Mouse (Mus musculus): ENCODE measurements at regions not wholly inside any gene's neighbourhood (a gene's known extent, or its start where the extent isn't known, plus 50 kb on each side); places are given as distances from the start of the nearest gene placed in this dataset.

- Histone ChIP-seq H3K27me3 (ENCODE audit: control insufficient read depth, insufficient read depth, low read length, poor library complexity, severe bottlenecking) (no peaks in the 10 kb centered on the region), H3K36me3 (ENCODE audit: control insufficient read depth, insufficient read depth, low read length, poor library complexity, severe bottlenecking) (no peaks in the 10 kb centered on the region)
- no peak for DNase-seq (ENCODE audit: low read depth, low spot score)
Measured at GRCm38 (mm10) chr1:90282367-90282766, 78.6 kb downstream of the Ackr3 start.

DNA sequence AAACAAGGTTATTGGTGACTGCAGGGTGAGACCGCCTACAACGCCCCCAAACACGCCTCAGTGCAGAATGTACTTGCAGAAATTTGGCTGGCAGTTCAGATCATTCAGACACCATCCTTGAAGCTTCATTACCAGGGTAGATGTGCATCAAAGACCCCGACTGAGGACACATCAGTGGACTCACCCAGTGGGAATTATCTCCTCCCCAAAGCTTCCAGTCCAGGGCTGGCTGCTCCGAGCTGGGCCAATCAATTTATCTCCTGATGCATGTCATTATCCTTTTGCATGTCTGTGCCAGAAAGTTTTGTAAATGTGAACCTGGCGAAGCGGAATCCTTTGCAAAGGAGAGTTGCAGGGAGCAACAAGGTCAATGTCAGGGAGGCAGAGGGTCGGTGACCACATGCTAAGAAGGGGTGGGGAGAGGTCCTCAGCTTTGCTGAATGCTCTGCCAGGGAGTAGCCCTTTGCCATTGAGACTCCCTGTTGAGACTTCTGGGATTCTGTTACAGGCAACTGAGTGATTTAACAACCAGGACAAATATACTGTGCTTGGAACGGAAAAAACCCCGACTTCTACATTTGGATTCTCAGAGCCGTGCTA, 79.5 kb downstream of the Ackr3 start:
- no peaks in the 10 kb centered on the region for H3K36me3 ChIP-seq (ENCODE audit: control insufficient read depth, insufficient read depth, low read length, poor library complexity, severe bottlenecking)
- no peak for DNase-seq (ENCODE audit: low read depth, low spot score)
- no peaks in the 10 kb centered on the region for H3K27me3 ChIP-seq (ENCODE audit: control insufficient read depth, insufficient read depth, low read length, poor library complexity, severe bottlenecking)

- Histone ChIP-seq H3K27me3 (ENCODE audit: control insufficient read depth, insufficient read depth, low read length, poor library complexity, severe bottlenecking) (no peaks in the 10 kb centered on the region), H3K36me3 (ENCODE audit: control insufficient read depth, insufficient read depth, low read length, poor library complexity, severe bottlenecking) (no peaks in the 10 kb centered on the region)
- no peak for DNase-seq (ENCODE audit: low read depth, low spot score)
Measured at GRCm38 (mm10) chr1:90283912-90284636, 80.3 kb downstream of the Ackr3 start.

- Histone ChIP-seq H3K36me3 (ENCODE audit: control insufficient read depth, insufficient read depth, low read length, poor library complexity, severe bottlenecking) (no peaks in the 10 kb centered on the region), H3K27me3 (ENCODE audit: control insufficient read depth, insufficient read depth, low read length, poor library complexity, severe bottlenecking) (no peaks in the 10 kb centered on the region)
- no peak for DNase-seq (ENCODE audit: low read depth, low spot score)
Measured at GRCm38 (mm10) chr1:90285318-90285717, 81.5 kb downstream of the Ackr3 start.

DNA sequence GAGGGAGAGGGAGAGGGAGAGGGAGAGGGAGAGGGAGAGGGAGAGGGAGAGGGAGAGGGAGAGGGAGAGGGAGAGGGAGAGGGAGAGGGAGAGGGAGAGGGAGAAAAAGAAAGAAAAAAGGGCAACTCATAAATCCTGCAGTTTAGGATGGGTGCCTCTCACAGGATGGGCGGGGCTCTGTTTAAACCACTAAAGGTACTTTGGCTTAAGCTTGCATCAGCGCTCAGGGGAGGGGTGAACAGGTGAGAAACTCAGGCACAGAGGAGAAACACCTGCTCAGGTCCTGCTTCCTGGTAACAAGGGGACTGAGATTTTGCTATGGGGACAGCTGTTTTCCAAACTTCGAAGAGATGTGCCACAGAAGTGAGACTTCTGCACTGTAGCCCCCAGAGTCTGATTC, 83.5 kb downstream of the Ackr3 start:
- no peak for DNase-seq (ENCODE audit: low read depth, low spot score)
- no peaks in the 10 kb centered on the region for H3K27me3 ChIP-seq (ENCODE audit: control insufficient read depth, insufficient read depth, low read length, poor library complexity, severe bottlenecking)
- H3K36me3 ChIP-seq (ENCODE audit: control insufficient read depth, insufficient read depth, low read length, poor library complexity, severe bottlenecking) = no peaks in the 10 kb centered on the region

- H3K36me3 ChIP-seq (ENCODE audit: control insufficient read depth, insufficient read depth, low read length, poor library complexity, severe bottlenecking) = no peaks in the 10 kb centered on the region
- H3K27me3 ChIP-seq (ENCODE audit: control insufficient read depth, insufficient read depth, low read length, poor library complexity, severe bottlenecking) = no peaks in the 10 kb centered on the region
- no peak for DNase-seq (ENCODE audit: low read depth, low spot score)
Measured at GRCm38 (mm10) chr1:90288892-90289731, 85.3 kb downstream of the Ackr3 start.

- Histone ChIP-seq H3K36me3 (ENCODE audit: control insufficient read depth, insufficient read depth, low read length, poor library complexity, severe bottlenecking) (no peaks in the 10 kb centered on the region), H3K27me3 (ENCODE audit: control insufficient read depth, insufficient read depth, low read length, poor library complexity, severe bottlenecking) (no peaks in the 10 kb centered on the region)
- no peak for DNase-seq (ENCODE audit: low read depth, low spot score)
Measured at GRCm38 (mm10) chr1:90289732-90290215, 86.0 kb downstream of the Ackr3 start.

DNA sequence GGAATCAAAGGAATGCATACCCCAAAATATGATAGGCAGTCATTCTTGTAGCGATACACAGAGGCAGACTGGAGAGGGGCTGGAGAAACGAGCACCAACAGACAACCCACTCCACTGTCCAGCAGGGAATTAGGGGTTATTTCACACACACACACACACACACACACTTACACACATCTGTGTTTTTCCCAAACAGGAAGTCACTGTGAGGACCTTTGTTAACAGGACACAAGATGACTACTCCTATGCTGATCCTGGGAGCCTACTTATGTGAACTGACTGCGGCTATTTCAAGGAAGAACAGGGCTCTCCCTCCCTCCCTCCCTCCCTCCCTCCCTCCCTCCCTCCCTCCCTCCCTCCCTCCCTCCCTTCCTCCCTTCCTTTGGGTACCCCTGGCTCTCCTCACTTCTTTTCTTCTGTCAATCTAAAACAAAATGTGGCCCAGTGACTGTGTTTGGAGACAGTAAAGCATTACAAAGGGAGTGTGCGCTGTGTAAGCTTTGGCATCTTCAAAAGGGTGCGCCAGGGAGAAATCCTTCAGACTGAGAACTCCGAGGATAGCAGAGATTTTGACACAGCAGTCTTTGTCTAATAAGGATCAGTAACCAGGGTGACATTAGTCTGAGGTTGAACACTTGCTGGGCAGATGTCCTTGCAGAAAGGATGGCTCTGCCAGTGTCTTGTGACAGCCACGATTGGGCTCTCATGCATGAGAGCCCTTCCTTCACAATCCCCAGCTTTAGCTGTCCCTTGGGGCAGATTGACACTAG, 86.8 kb downstream of the Ackr3 start:
- H3K36me3 ChIP-seq (ENCODE audit: control insufficient read depth, insufficient read depth, low read length, poor library complexity, severe bottlenecking) = no peaks in the 10 kb centered on the region

GRCm38 (mm10) chr1:90291256-90291655, 87.5 kb downstream of the Ackr3 start:
- DNase-seq (ENCODE audit: low read depth, low spot score) = no peak
- Histone ChIP-seq H3K36me3 (ENCODE audit: control insufficient read depth, insufficient read depth, low read length, poor library complexity, severe bottlenecking) (no peaks in the 10 kb centered on the region), H3K27me3 (ENCODE audit: control insufficient read depth, insufficient read depth, low read length, poor library complexity, severe bottlenecking) (no peaks in the 10 kb centered on the region)

More for the DNA sequence above, 86.8 kb downstream of the Ackr3 start:
- no peaks in the 10 kb centered on the region for H3K27me3 ChIP-seq (ENCODE audit: control insufficient read depth, insufficient read depth, low read length, poor library complexity, severe bottlenecking)
- DNase-seq (ENCODE audit: low read depth, low spot score) = no peak

DNA sequence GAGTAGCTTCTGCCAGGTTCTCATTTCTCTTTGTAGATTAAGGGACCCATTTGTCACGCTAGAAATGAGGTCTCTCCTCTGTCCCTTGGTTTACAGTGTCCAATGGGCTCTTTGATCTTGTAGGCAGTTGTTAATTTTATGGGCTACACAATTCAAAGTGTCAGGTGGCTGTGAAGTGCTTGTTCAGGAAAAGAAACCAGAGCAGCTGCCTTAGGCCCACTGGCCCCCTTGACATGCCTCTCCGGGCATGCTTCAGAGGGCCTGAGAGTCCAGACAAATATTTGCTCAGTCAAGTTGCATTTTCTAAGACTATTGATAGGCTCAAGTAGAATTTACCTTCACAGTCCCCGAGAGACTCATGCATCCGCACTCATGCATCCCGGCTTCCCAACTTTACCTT, 94.0 kb downstream of the Ackr3 start:
- DNase-seq (ENCODE audit: low read depth, low spot score) = no peak
- H3K36me3 ChIP-seq (ENCODE audit: control insufficient read depth, insufficient read depth, low read length, poor library complexity, severe bottlenecking) = no peaks in the 10 kb centered on the region
- no peaks in the 10 kb centered on the region for H3K27me3 ChIP-seq (ENCODE audit: control insufficient read depth, insufficient read depth, low read length, poor library complexity, severe bottlenecking)

GRCm38 (mm10) chr1:90300229-90300628, 96.4 kb downstream of the Ackr3 start:
- Histone ChIP-seq H3K36me3 (ENCODE audit: control insufficient read depth, insufficient read depth, low read length, poor library complexity, severe bottlenecking) (no peaks in the 10 kb centered on the region), H3K27me3 (ENCODE audit: control insufficient read depth, insufficient read depth, low read length, poor library complexity, severe bottlenecking) (no peaks in the 10 kb centered on the region)
- DNase-seq (ENCODE audit: low read depth, low spot score) = no peak

- DNase-seq (ENCODE audit: low read depth, low spot score) = no peak
- no peaks in the 10 kb centered on the region for H3K27me3 ChIP-seq (ENCODE audit: control insufficient read depth, insufficient read depth, low read length, poor library complexity, severe bottlenecking)
- H3K36me3 ChIP-seq (ENCODE audit: control insufficient read depth, insufficient read depth, low read length, poor library complexity, severe bottlenecking) = no peaks in the 10 kb centered on the region
Measured at GRCm38 (mm10) chr1:90304331-90304730, 100.6 kb downstream of the Ackr3 start.

DNA sequence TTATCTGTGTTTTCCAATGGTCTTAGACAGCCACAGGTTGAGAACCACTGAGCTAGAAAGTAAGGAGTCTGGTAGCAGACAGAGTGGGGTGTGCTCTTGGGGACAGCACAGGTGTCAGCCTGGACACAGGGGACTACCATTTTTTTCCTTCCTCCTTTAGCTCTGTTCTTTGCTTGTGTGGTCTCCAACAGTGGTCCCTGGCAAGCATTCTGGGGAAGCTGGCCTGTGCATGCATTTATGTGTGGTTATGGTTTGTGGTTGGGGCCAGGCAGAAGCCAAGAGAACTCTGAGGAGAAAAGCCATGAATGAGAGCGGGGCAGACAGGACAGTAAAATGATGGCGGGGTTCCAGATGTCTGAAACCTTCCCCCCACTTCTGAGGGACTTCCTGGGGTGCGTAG, 107.2 kb downstream of the Ackr3 start:
- Histone ChIP-seq H3K27me3 (ENCODE audit: control insufficient read depth, insufficient read depth, low read length, poor library complexity, severe bottlenecking) (no peaks in the 10 kb centered on the region), H3K36me3 (ENCODE audit: control insufficient read depth, insufficient read depth, low read length, poor library complexity, severe bottlenecking) (no peaks in the 10 kb centered on the region)
- DNase-seq (ENCODE audit: low read depth, low spot score) = no peak

DNA sequence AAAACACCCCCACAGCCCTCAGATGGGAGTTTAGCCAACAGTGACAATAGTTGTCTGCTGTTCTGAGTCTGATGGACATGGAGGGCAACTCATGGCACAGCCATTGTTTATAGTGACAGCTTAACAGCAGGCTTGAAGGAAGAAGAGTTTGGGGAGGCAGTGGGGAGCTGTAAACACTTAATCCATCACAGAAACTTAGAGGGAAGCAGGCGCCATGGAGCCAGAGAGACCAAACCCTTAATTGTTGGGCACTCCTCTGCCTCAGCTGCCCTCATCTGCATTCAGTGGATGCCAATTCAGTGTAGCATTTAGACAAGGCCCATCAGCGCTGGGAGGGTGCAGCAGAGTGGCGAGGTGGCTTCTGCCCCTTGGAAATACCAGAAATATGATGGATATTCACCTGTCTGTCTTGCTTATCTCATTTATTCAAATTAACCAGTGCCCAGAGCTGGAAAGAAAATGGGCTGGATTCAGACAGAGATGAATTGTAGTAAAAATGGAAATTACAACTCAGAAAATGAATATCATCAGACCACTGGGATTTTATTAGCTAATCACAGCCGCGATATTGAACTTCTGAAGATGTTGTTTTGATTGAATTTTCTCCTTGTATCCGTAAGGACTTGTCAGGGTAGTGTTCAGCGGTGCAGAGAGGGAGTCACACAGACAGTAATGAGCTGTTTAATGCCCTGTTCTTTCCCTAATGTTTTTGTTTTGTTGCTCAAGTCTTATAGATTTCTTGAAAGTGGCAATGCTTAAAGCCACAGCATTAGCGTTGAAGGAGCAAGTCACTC, 108.1 kb downstream of the Ackr3 start:
- no peak for DNase-seq (ENCODE audit: low read depth, low spot score)
- H3K27me3 ChIP-seq (ENCODE audit: control insufficient read depth, insufficient read depth, low read length, poor library complexity, severe bottlenecking) = no peaks in the 10 kb centered on the region
- H3K36me3 ChIP-seq (ENCODE audit: control insufficient read depth, insufficient read depth, low read length, poor library complexity, severe bottlenecking) = no peaks in the 10 kb centered on the region
